Mouse (Mus musculus) small intestine, adult 2 months (tissue): ENCODE measurements at regions not wholly inside any gene's neighbourhood (a gene's known extent, or its start where the extent isn't known, plus 50 kb on each side); places are given as distances from the start of the nearest gene placed in this dataset.

Experiments
- CTCF ChIP-seq: fragments of 200-500 bp; IDR thresholded peaks from 2 replicates; pipeline ENCODE4 v1.5.1; 2012; ENCODE audit warnings: low read depth, mild to moderate bottlenecking, control low read depth, inconsistent platforms, low read length, moderate library complexity, mixed read lengths; ENCODE audit not compliant: insufficient replicate concordance, insufficient read length; ENCODE audit errors: extremely low read depth
- POLR2A ChIP-seq: fragments of 200-500 bp; IDR thresholded peaks from 2 replicates; pipeline ENCODE4 v1.6.1; 2012; ENCODE audit warnings: low read depth, mild to moderate bottlenecking, control low read depth, inconsistent platforms, low read length, moderate library complexity

DNA sequence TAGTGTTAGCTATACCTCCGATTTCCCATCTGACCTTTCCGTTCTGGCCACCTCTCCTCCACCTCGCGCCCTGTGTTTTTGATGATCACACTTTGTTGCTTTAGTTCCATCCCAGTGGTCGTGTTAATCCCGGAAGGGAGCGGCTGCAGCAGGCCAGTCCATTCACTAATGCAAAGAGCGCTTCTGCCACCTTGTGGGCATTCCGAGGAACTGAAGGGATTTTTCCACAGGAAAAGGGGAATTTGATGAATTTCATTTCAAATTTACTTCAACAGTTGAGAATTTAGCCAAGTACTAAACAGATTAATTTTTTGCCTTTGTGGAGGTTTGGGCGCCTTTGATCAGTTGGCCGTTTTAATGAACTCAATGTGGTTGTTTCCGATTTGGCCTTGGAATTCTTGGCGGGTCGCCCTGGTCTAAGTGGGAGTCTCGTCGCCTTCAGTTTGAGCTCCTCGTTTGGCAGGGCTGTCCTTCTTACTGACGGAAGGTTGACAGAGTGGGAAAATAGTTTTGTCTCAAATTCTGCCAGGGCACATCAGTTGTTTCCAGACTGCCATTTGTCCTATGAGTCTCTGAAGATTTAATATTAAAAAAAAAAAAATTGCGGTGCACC lies 114.8 kb upstream of the Ddhd1 start:
- TF ChIP-seq CTCF (peak; percentile 72; the same call in 1 of the 2 replicates), POLR2A (no peak)
